Mouse (Mus musculus) heart, embryonic 10.5 days (tissue): Measurements from ENCODE around the gene Zfp42. TPM values are rescaled to one million over a fixed set of nuclear protein-coding genes. Genes with fewer than 3 reads are reported as not detected.

Experiments used
- polyA plus RNA-seq: library from polyadenylated mRNA; unstranded; fragments of >200 nt; fragmentation: Nextera tagmentation; extraction: Ambion mirVana; gene quantifications from 2 replicates; pipeline ENCODE4 v1.2.1, GENCODE M21; 2016

Gene Zfp42
- polyA plus RNA-seq, 1 experiment from 2014 or later: not detected

Other genes with a start within 250 kb of the Zfp42 start
- not detected in 2 replicates for gene Triml1, start 165.5 kb downstream of the Zfp42 start, polyA plus RNA-seq
- gene Triml2, start 126.4 kb downstream of the Zfp42 start, polyA plus RNA-seq: not detected in 2 replicates
- gene Adam26b, start 221.1 kb upstream of the Zfp42 start, polyA plus RNA-seq: not detected in 2 replicates